Mouse (Mus musculus): ENCODE measurements around the gene P2ry6. TPM values are rescaled to one million over a fixed set of nuclear protein-coding genes. Genes with fewer than 3 reads are reported as not detected.

P2ry6 gene
- polyA plus RNA-seq, 1 experiment from 2014 or later: 2.5 TPM

- Histone ChIP-seq H3K9me3 (ENCODE audit: control insufficient read depth, low read length) (no peaks in the 10 kb centered on the region), H3K4me3 (ENCODE audit: low read depth, low read length) (peak overlapping the region; percentile 85), H3K27ac (replicated peaks; ENCODE audit: low read depth, low read length) (peak overlapping the region; percentile 99), H3K4me2 (ENCODE audit: low read depth, severe bottlenecking) (peak overlapping the region; percentile 60), H3K36me3 (ENCODE audit: control insufficient read depth, insufficient read depth, low read length) (no peaks in the 10 kb centered on the region), H3K4me1 (ENCODE audit: control insufficient read depth, insufficient read depth, low read length) (peaks cover 36% of the 10 kb centered on the region), H3K27me3 (ENCODE audit: control insufficient read depth, insufficient read depth, low read length) (no peaks in the 10 kb centered on the region), H3K9ac (ENCODE audit: low read length) (peak overlapping the region; percentile 87)
- ATAC-seq (ENCODE audit: insufficient number of reproducible peaks, low FRiP score, low TSS enrichment, low read depth): peak; percentile 19; the same call in 1 of the 2 replicates
- under 1% methylated on average over 72 of the region's 73 CpGs for WGBS
- no peak for DNase-seq (ENCODE audit: low spot score)
Measured at GRCm38 (mm10) chr7:100931316-100931925, 43.0 kb downstream of the P2ry6 start.

GRCm38 (mm10) chr7:100930619-100931315 is 43.7 kb downstream of the P2ry6 start:
- H3K27me3 ChIP-seq (ENCODE audit: control insufficient read depth, insufficient read depth, low read length): no peaks in the 10 kb centered on the region
- 3% methylated on average over 50 of the region's 53 CpGs for WGBS
- peak; percentile 79 for DNase-seq (ENCODE audit: low spot score)
- H3K36me3 ChIP-seq (ENCODE audit: control insufficient read depth, insufficient read depth, low read length): no peaks in the 10 kb centered on the region
- H3K4me2 ChIP-seq (ENCODE audit: low read depth, severe bottlenecking): peak overlapping the region; percentile 60
- ATAC-seq (ENCODE audit: insufficient number of reproducible peaks, low FRiP score, low TSS enrichment, low read depth): no peak
- peak overlapping the region; percentile 85 for H3K4me3 ChIP-seq (ENCODE audit: low read depth, low read length)
- peak overlapping the region; percentile 99 for H3K27ac ChIP-seq (replicated peaks; ENCODE audit: low read depth, low read length)
- H3K9ac ChIP-seq (ENCODE audit: low read length): peak overlapping the region; percentile 87
- peaks cover 43% of the 10 kb centered on the region for H3K4me1 ChIP-seq (ENCODE audit: control insufficient read depth, insufficient read depth, low read length)
- no peaks in the 10 kb centered on the region for H3K9me3 ChIP-seq (ENCODE audit: control insufficient read depth, low read length)

DNA sequence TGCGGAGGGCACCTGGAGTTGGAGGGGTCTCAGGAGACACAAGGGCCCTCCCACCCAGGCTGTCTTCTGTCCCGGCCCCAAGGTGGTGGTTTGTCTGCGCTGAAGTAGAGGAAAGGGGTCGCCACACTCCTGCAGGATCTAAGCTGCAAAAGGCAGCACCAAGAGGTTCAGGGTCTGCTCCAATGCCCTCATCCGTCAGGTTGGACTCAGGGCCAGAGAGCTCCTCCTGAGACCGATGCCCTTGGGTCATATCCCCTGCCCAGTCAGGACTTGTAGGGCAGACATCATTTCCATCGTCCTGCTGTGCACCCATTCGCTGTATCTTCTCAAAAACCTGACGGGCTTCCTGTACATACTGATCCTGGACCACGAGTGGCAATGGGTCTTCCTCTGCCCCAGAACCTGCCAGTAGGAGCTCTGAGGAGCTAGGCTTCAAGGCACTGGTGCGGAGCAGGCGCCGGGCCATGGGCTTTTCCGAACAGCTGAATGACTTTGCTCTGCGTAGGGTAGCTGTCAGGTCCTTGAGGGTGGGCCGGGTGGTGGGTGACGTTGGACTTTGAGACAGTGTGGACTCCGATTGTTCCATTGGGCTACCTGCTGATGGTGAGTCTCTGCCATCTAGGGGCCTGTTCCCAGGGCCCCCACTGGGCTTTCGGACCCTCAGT is 44.7 kb downstream of the P2ry6 start:
- ATAC-seq (ENCODE audit: insufficient number of reproducible peaks, low FRiP score, low TSS enrichment, low read depth) (no peak), DNase-seq (ENCODE audit: low spot score) (no peak)
- Histone ChIP-seq H3K4me2 (ENCODE audit: low read depth, severe bottlenecking) (peak overlapping the region; percentile 60), H3K27ac (replicated peaks; ENCODE audit: low read depth, low read length) (no peak overlapping the region), H3K4me3 (ENCODE audit: low read depth, low read length) (peak overlapping the region; percentile 85), H3K9ac (ENCODE audit: low read length) (peak overlapping the region; percentile 87; the same call in 1 of the 2 replicates), H3K36me3 (ENCODE audit: control insufficient read depth, insufficient read depth, low read length) (no peaks in the 10 kb centered on the region), H3K27me3 (ENCODE audit: control insufficient read depth, insufficient read depth, low read length) (no peaks in the 10 kb centered on the region), H3K4me1 (ENCODE audit: control insufficient read depth, insufficient read depth, low read length) (peaks cover 53% of the 10 kb centered on the region), H3K9me3 (ENCODE audit: control insufficient read depth, low read length) (no peaks in the 10 kb centered on the region)
- WGBS: 80% methylated on average over 19 of the region's 19 CpGs

DNA sequence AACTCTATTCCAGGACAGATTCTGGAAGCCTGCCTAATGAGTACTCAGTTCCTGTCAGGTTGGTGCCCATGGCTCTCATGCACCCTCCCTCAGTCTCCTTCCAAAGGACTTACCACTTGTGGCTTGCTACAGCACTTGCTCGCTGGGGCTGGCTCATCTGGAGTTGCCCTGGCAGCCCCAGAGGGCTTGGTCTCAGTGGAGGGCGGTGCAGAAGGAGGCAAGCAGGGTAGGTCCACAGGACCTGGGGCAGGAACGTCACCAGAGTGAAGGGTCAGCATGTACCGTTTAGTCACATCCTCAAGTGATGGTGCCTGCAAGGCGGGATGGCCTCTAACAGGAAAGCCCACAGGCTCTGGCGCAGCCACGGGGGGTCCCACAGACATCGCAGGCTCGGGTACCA is 46.0 kb downstream of the P2ry6 start:
- Histone ChIP-seq H3K27me3 (ENCODE audit: control insufficient read depth, insufficient read depth, low read length) (no peaks in the 10 kb centered on the region), H3K4me2 (ENCODE audit: low read depth, severe bottlenecking) (peak overlapping the region; percentile 60), H3K27ac (replicated peaks; ENCODE audit: low read depth, low read length) (no peak overlapping the region), H3K4me3 (ENCODE audit: low read depth, low read length) (peak overlapping the region; percentile 85), H3K36me3 (ENCODE audit: control insufficient read depth, insufficient read depth, low read length) (no peaks in the 10 kb centered on the region), H3K9me3 (ENCODE audit: control insufficient read depth, low read length) (no peaks in the 10 kb centered on the region), H3K4me1 (ENCODE audit: control insufficient read depth, insufficient read depth, low read length) (peaks cover 62% of the 10 kb centered on the region), H3K9ac (ENCODE audit: low read length) (peak overlapping the region; percentile 43; the same call in 1 of the 2 replicates)
- WGBS: 49% methylated on average over 9 of the region's 9 CpGs
- no peak for DNase-seq (ENCODE audit: low spot score)
- no peak for ATAC-seq (ENCODE audit: insufficient number of reproducible peaks, low FRiP score, low TSS enrichment, low read depth)

- peak overlapping the region; percentile 60 for H3K4me2 ChIP-seq (ENCODE audit: low read depth, severe bottlenecking)
- no peak overlapping the region for H3K27ac ChIP-seq (replicated peaks; ENCODE audit: low read depth, low read length)
- peaks cover 65% of the 10 kb centered on the region for H3K4me1 ChIP-seq (ENCODE audit: control insufficient read depth, insufficient read depth, low read length)
- H3K9me3 ChIP-seq (ENCODE audit: control insufficient read depth, low read length): no peaks in the 10 kb centered on the region
- peak overlapping the region; percentile 58 for H3K9ac ChIP-seq (ENCODE audit: low read length)
- no peaks in the 10 kb centered on the region for H3K27me3 ChIP-seq (ENCODE audit: control insufficient read depth, insufficient read depth, low read length)
- ATAC-seq (ENCODE audit: insufficient number of reproducible peaks, low FRiP score, low TSS enrichment, low read depth) (no peak), DNase-seq (ENCODE audit: low spot score) (no peak)
- H3K36me3 ChIP-seq (ENCODE audit: control insufficient read depth, insufficient read depth, low read length): peaks cover 1% of the 10 kb centered on the region
- WGBS: 23% methylated on average over 7 of the region's 7 CpGs
- peak overlapping the region; percentile 85 for H3K4me3 ChIP-seq (ENCODE audit: low read depth, low read length)
Measured at GRCm38 (mm10) chr7:100927287-100928000, 47.0 kb downstream of the P2ry6 start.

DNA sequence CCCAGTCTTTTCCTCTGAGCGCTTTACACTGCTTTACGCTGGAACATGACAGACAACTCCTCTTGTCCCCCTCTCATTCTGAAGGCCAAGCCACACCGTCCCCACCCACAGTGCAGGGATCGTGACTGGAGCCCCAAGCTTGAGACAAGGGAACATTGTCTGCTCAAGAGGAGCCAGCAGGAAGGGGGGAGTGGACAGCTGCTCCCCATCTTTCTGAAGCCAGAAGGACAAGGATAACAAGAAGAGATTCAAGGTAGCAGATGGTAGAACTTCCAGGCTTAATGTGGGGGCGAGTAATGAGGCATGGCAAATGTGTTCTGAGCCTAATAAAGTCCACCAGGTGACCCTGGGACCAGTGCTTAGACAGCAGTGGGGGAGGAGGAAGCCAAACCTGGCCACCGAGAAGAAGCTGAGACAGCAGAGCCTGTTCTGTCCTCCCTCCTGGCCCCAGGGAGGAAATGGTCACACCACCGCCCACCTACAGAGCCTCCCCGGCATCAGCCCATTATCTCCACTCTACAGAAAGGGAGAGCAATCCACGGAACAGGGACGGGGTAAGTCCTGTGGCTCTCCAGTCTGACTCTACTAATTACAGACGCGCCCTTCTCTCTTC is 48.0 kb downstream of the P2ry6 start:
- Histone ChIP-seq H3K9ac (ENCODE audit: low read length) (peak overlapping the region; percentile 58), H3K9me3 (ENCODE audit: control insufficient read depth, low read length) (no peaks in the 10 kb centered on the region), H3K36me3 (ENCODE audit: control insufficient read depth, insufficient read depth, low read length) (peaks cover 8% of the 10 kb centered on the region), H3K4me2 (ENCODE audit: low read depth, severe bottlenecking) (peak overlapping the region; percentile 60), H3K4me3 (ENCODE audit: low read depth, low read length) (peak overlapping the region; percentile 85), H3K4me1 (ENCODE audit: control insufficient read depth, insufficient read depth, low read length) (peaks cover 65% of the 10 kb centered on the region), H3K27me3 (ENCODE audit: control insufficient read depth, insufficient read depth, low read length) (no peaks in the 10 kb centered on the region), H3K27ac (replicated peaks; ENCODE audit: low read depth, low read length) (no peak overlapping the region)
- no peak for ATAC-seq (ENCODE audit: insufficient number of reproducible peaks, low FRiP score, low TSS enrichment, low read depth)
- DNase-seq (ENCODE audit: low spot score): no peak
- 29% methylated on average over 12 of the region's 12 CpGs for WGBS

DNA sequence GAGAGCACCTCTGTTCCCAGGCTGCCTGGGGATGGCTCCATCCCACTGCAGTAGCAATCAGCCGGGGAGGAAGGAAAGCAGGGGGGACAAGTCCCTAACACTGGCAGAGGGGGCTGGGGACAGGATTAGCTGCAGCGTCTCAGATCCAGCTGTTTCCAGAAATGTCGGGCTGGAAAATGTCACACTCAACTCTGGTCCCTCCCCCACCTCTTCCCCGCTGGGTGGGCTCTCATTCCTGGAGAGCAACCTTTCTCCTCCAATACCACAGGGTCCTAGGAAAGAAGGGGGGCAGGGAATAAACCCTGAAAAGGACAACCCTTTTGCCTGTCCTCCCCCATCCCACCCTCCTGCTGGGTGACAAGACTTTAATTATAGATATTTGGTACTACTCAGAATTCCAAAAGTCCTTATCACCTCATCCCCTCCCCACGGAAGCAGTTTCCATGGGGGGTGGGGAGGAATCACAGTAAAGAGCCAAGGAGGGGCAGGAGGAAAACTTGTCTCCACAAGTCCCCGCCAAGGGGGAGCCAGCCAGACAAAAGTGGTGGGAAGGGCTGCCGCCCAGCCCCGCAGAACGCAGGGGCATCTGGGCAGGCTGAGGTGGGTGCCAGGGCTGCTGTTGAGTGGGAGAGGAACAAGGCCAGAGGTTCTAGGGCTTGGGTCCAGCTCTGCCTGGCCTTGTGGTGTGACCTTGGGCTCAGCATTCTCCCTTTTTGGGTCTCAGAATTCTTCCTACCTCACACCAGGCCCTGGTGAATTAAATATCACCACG is 49.6 kb downstream of the P2ry6 start:
- peaks cover 64% of the 10 kb centered on the region for H3K4me1 ChIP-seq (ENCODE audit: control insufficient read depth, insufficient read depth, low read length)
- WGBS: 20% methylated on average over 10 of the region's 10 CpGs
- H3K9me3 ChIP-seq (ENCODE audit: control insufficient read depth, low read length): no peaks in the 10 kb centered on the region
- H3K4me3 ChIP-seq (ENCODE audit: low read depth, low read length): peak overlapping the region; percentile 85
- DNase-seq (ENCODE audit: low spot score) (no peak), ATAC-seq (ENCODE audit: insufficient number of reproducible peaks, low FRiP score, low TSS enrichment, low read depth) (peak; percentile 26; the same call in 1 of the 2 replicates)
- H3K27me3 ChIP-seq (ENCODE audit: control insufficient read depth, insufficient read depth, low read length): no peaks in the 10 kb centered on the region
- peak overlapping the region; percentile 60 for H3K4me2 ChIP-seq (ENCODE audit: low read depth, severe bottlenecking)
- H3K9ac ChIP-seq (ENCODE audit: low read length): peak overlapping the region; percentile 28; the same call in 1 of the 2 replicates
- peaks cover 10% of the 10 kb centered on the region for H3K36me3 ChIP-seq (ENCODE audit: control insufficient read depth, insufficient read depth, low read length)
- H3K27ac ChIP-seq (replicated peaks; ENCODE audit: low read depth, low read length): no peak overlapping the region

Measured in limb, embryonic 11.5 days (tissue).